In the genomic region with DNA sequence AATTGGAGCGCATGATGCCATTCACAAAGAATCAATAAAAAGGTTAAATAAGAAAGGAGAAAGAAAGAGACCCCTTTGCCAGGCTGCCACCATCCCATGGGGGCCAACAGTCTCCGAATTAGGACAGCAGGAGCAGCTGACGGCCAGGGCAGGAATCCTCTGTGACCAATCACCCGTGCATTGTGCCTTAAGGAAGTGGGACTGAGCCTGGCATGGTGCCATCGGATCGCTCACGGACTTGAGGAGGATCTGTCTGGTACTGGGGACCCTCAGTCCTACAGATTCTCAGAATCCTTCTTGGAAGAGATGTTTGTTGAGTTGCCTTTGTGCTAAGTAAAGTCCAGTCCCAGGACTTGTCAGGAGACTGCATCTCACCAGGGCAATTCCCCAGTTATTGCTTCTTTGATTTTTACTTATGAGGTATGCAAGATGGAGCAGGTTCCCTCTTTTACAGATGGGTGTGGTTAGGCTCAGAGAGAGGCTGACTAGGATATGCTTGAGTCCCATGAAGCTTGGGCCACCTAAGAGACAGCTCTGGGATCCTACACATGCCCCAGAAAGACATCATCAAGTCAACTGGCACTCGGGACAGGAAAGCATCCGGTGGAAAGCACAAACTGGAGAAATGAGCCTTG, we compare ENCODE assay signal across 9 mouse cellular contexts. TPM values are rescaled to one million over a fixed set of nuclear protein-coding genes. Genes with fewer than 3 reads are reported as not detected.
DNase-seq lines count a peak whose midpoint lies in the region; ATAC-seq and TF ChIP-seq lines count a peak whose summit lies in the region.
"Had no signal": no experiment of that assay in that cellular context is flagged by ENCODE, and none has a peak within 500 bp of the region (broad histone marks: within the 10 kb centered on the region; RNA-seq: fewer than 3 reads in every experiment).

No protein-coding gene starts in this region.

- ATAC-seq in liver, postnatal 0 days, result no peak
- ATAC-seq in forebrain, embryonic 13.5 days, result no peak
- ATAC-seq: CD4-positive, CD25-positive, alpha-beta regulatory T cell, adult 4 months had no signal

- TF ChIP-seq POLR2A in heart, adult 2 months (IDR thresholded peaks at IDR 0.05; ENCODE audit: insufficient read depth, low read depth, low read length), result no peak
- no peak for TF ChIP-seq POLR2A in bone marrow, adult 2 months (IDR thresholded peaks at IDR 0.05; ENCODE audit: borderline replicate concordance, control insufficient read depth, low read depth, low read length)

- H3K9me3 ChIP-seq in liver, postnatal 0 days (ENCODE audit: low read length), result no peaks in the 10 kb centered on the region
- no peaks in the 10 kb centered on the region for H3K9me3 ChIP-seq in forebrain, embryonic 13.5 days (replicated peaks)

- no peak for TF ChIP-seq CTCF in heart, adult 2 months (IDR thresholded peaks at IDR 0.05)
- TF ChIP-seq CTCF in bone marrow, adult 2 months (IDR thresholded peaks at IDR 0.05; ENCODE audit: control insufficient read depth, insufficient read depth, low read length), result no peak
- TF ChIP-seq CTCF in liver, postnatal 0 days (IDR thresholded peaks at IDR 0.05; ENCODE audit: low read depth), result no peak

- 48% methylated on average over 9 of the region's 9 CpGs for WGBS in heart, adult 2 months
- 68% methylated on average over 9 of the region's 9 CpGs for WGBS in bone marrow, adult 2 months
- WGBS in liver, postnatal 0 days (ENCODE audit: insufficient replicate concordance), result 71% methylated on average over 9 of the region's 9 CpGs
- WGBS in forebrain, embryonic 13.5 days, result 62% methylated on average over 9 of the region's 9 CpGs

- peak overlapping the region; percentile 53 for H3K27ac ChIP-seq in heart, adult 2 months
- peak overlapping the region; percentile 67 for H3K27ac ChIP-seq in bone marrow, adult 2 months (ENCODE audit: control insufficient read depth, insufficient read depth, low read depth, low read length, poor library complexity)
- peak overlapping the region; percentile 72 for H3K27ac ChIP-seq in liver, postnatal 0 days (ENCODE audit: low read depth)
- no peak overlapping the region for H3K27ac ChIP-seq in forebrain, embryonic 13.5 days

- no peaks in the 10 kb centered on the region for H3K79me2 ChIP-seq in heart, adult 2 months (replicated peaks; ENCODE audit: control insufficient read depth, insufficient read depth, low read length)

- no peak overlapping the region for H3K9ac ChIP-seq in heart, adult 2 months (ENCODE audit: low read depth, low read length)
- H3K9ac ChIP-seq in liver, postnatal 0 days (replicated peaks), result no peak overlapping the region
- no peak overlapping the region for H3K9ac ChIP-seq in forebrain, embryonic 13.5 days

- H3K36me3 ChIP-seq in heart, adult 2 months (ENCODE audit: control insufficient read depth, insufficient read depth, low read length), result no peaks in the 10 kb centered on the region
- no peaks in the 10 kb centered on the region for H3K36me3 ChIP-seq in liver, postnatal 0 days (replicated peaks; ENCODE audit: insufficient read depth, low read length)
- H3K36me3 ChIP-seq in forebrain, embryonic 13.5 days (ENCODE audit: poor library complexity, severe bottlenecking), result no peaks in the 10 kb centered on the region

- H3K4me3 ChIP-seq in heart, adult 2 months, result no peak overlapping the region
- H3K4me3 ChIP-seq in bone marrow, adult 2 months (replicated peaks; ENCODE audit: control insufficient read depth, low read depth, low read length), result no peak overlapping the region
- no peak overlapping the region for H3K4me3 ChIP-seq in liver, postnatal 0 days (ENCODE audit: low read depth, low read length)
- no peak overlapping the region for H3K4me3 ChIP-seq in forebrain, embryonic 13.5 days

- intact Hi-C loops in heart, adult 2 months (cut with DNase I), result loop anchor here (5.0 kb wide), 1 partner anchor 65 kb away; no protein-coding TSS in a partner anchor
- intact Hi-C loops in left cerebral cortex, postnatal 4 days (cut with DNase I), result no loop called here

- peaks cover 18% of the 10 kb centered on the region for H3K4me1 ChIP-seq in heart, adult 2 months (ENCODE audit: control insufficient read depth, insufficient read depth, low read length)
- peaks cover 12% of the 10 kb centered on the region for H3K4me1 ChIP-seq in bone marrow, adult 2 months (ENCODE audit: control insufficient read depth, insufficient read depth, low read length)
- H3K4me1 ChIP-seq in liver, postnatal 0 days (ENCODE audit: insufficient read depth), result peaks cover 39% of the 10 kb centered on the region
- H3K4me1 ChIP-seq in forebrain, embryonic 13.5 days, result 0 out of 2 replicates have a peak, but pooled peaks cover 4% of the 10 kb centered on the region

- TF ChIP-seq EP300 in heart, adult 2 months (IDR thresholded peaks at IDR 0.05; ENCODE audit: insufficient read depth, low read depth, low read length), result no peak
- no peak for TF ChIP-seq EP300 in liver, postnatal 0 days (IDR thresholded peaks at IDR 0.05; ENCODE audit: low read depth)

- DNase-seq in heart, adult 2 months, result peak in 1 of 2 experiments; percentile 53
- DNase-seq in heart, adult 9 months (ENCODE audit: low spot score in 2 of 2), result no peak
- DNase-seq in left cerebral cortex, postnatal 4 days, result peak; percentile 63
- no peak for DNase-seq in left cerebral cortex, adult 9 months (ENCODE audit: low spot score in 2 of 2)
- DNase-seq in liver, postnatal 0 days, result no peak
- no peak for DNase-seq in thymus, postnatal 14 days

- no peaks in the 10 kb centered on the region for H3K27me3 ChIP-seq in heart, adult 2 months (ENCODE audit: control insufficient read depth, insufficient read depth, low read length)
- no peaks in the 10 kb centered on the region for H3K27me3 ChIP-seq in liver, postnatal 0 days (ENCODE audit: insufficient read depth, low read length)
- 0 out of 2 replicates have a peak, but pooled peaks cover 2% of the 10 kb centered on the region for H3K27me3 ChIP-seq in forebrain, embryonic 13.5 days

- H3K4me2 ChIP-seq in liver, postnatal 0 days (ENCODE audit: low read depth, low read length), result no peak overlapping the region
- no peak overlapping the region for H3K4me2 ChIP-seq in forebrain, embryonic 13.5 days

RNA-seq across cellular contexts. Expression of a gene that starts 12.4 kb away (rescaled TPM):
- total RNA-seq in heart, adult 2 months (2021), result 10 to 100 TPM; 21.8 to 25.6 TPM
- polyA plus RNA-seq in heart, adult 2 months (2012; rRNA removed), result 23.2 and 30.1 TPM in 2 replicates
- 10 to 100 TPM; 17.9 to 19.3 TPM for total RNA-seq in left cerebral cortex, postnatal 4 days (2021)
- polyA plus RNA-seq in bone marrow, adult 2 months (2011; ENCODE audit: insufficient read depth, insufficient read length, low replicate concordance, missing spikeins), result 5.2 and 16.3 TPM in 2 replicates
- 6.0 and 6.4 TPM in 2 replicates for polyA plus RNA-seq in liver, postnatal 0 days (2015; fragmentation: Nextera tagmentation; extraction: Ambion mirVana)
- 10.1 and 10.7 TPM in 2 replicates for polyA plus RNA-seq in forebrain, embryonic 13.5 days (2015; fragmentation: Nextera tagmentation; extraction: Ambion mirVana)

RNA-seq across cellular contexts. Expression of a gene that starts 15.9 kb away (rescaled TPM):
- 10 to 100 TPM; 30.4 to 33.5 TPM for total RNA-seq in heart, adult 2 months (2021)
- 26.0 and 38.0 TPM in 2 replicates for polyA plus RNA-seq in heart, adult 2 months (2012; rRNA removed)
- total RNA-seq in left cerebral cortex, postnatal 4 days (2021), result 10 to 100 TPM; 29.0 to 31.4 TPM
- 23.0 and 42.5 TPM in 2 replicates for polyA plus RNA-seq in bone marrow, adult 2 months (2011; ENCODE audit: insufficient read depth, insufficient read length, low replicate concordance, missing spikeins)
- 5.5 and 6.1 TPM in 2 replicates for polyA plus RNA-seq in liver, postnatal 0 days (2015; fragmentation: Nextera tagmentation; extraction: Ambion mirVana)
- 19.0 and 20.0 TPM in 2 replicates for polyA plus RNA-seq in forebrain, embryonic 13.5 days (2015; fragmentation: Nextera tagmentation; extraction: Ambion mirVana)
